Mouse (Mus musculus): ENCODE data around the gene 4833439L19Rik.

- no peak for TF ChIP-seq PAX5 (IDR thresholded peaks at IDR 0.05; ENCODE audit: low read length)
- no peak for TF ChIP-seq POLR2A (IDR thresholded peaks at IDR 0.05; ENCODE audit: low read depth, low read length)
- peak in 1 of 2 experiments; percentile 65; a peak in 2 of 4 replicates for TF ChIP-seq CTCF (conservative IDR thresholded peaks at IDR 0.05 in 1 of 2, IDR thresholded peaks at IDR 0.05 in 1 of 2; ENCODE audit: low read depth in 2 of 2, low read length in 2 of 2)
- TF ChIP-seq ZC3H11A (IDR thresholded peaks at IDR 0.05; ENCODE audit: low read depth, low read length) = no peak
These were observed 45.0 kb downstream of the 4833439L19Rik start for GRCm38 (mm10) chr13:54520221-54520620.

Measured in CH12.LX (cell line).